Mouse (Mus musculus): ENCODE measurements around the gene Ppp1r18. TPM values are rescaled to one million over a fixed set of nuclear protein-coding genes. Genes with fewer than 3 reads are reported as not detected.

Gene Ppp1r18
- polyA plus RNA-seq, 1 experiment from 2014 or later = 21.3 TPM

DNA sequence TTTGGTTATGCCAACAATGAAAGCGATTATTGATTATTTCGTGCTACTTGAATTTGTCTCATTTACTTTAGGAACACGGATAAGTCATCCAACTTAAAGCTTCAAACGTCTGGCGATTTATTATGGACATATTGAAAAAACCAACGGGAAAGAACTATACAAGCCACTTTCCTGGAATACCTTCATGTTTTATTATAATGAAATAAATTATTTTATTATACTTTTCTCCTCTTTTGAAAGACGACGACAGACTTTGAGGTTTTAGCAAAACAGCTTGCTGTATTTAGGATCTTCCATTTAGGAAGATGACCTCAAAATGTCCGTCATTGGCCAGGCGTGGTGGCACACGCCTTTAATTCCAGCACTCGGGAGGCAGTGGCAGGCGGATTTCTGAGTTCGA lies 24.8 kb upstream of the Ppp1r18 start:
- H3K9me3 ChIP-seq (replicated peaks; ENCODE audit: control insufficient read depth, low read length) = no peaks in the 10 kb centered on the region
- peak overlapping the region; percentile 65 for H3K4me3 ChIP-seq (ENCODE audit: low read depth, low read length)
- WGBS (ENCODE audit: insufficient replicate concordance) = 47% methylated on average over 14 of the region's 14 CpGs
- peak overlapping the region; percentile 65; the same call in 1 of the 2 replicates for H3K9ac ChIP-seq (ENCODE audit: low read depth, low read length)
- ATAC-seq (replicated peaks; ENCODE audit: insufficient number of reproducible peaks, low FRiP score, low TSS enrichment) = no peak
- peak overlapping the region; percentile 81 for H3K4me2 ChIP-seq
- H3K27ac ChIP-seq (ENCODE audit: low read depth, low read length) = peak overlapping the region; percentile 51
- no peaks in the 10 kb centered on the region for H3K27me3 ChIP-seq (ENCODE audit: control insufficient read depth, insufficient read depth, low read length)
- H3K4me1 ChIP-seq (ENCODE audit: control insufficient read depth, insufficient read depth, low read length) = peaks cover 14% of the 10 kb centered on the region
- peaks cover 16% of the 10 kb centered on the region for H3K36me3 ChIP-seq (ENCODE audit: control insufficient read depth, insufficient read depth, low read length)

DNA sequence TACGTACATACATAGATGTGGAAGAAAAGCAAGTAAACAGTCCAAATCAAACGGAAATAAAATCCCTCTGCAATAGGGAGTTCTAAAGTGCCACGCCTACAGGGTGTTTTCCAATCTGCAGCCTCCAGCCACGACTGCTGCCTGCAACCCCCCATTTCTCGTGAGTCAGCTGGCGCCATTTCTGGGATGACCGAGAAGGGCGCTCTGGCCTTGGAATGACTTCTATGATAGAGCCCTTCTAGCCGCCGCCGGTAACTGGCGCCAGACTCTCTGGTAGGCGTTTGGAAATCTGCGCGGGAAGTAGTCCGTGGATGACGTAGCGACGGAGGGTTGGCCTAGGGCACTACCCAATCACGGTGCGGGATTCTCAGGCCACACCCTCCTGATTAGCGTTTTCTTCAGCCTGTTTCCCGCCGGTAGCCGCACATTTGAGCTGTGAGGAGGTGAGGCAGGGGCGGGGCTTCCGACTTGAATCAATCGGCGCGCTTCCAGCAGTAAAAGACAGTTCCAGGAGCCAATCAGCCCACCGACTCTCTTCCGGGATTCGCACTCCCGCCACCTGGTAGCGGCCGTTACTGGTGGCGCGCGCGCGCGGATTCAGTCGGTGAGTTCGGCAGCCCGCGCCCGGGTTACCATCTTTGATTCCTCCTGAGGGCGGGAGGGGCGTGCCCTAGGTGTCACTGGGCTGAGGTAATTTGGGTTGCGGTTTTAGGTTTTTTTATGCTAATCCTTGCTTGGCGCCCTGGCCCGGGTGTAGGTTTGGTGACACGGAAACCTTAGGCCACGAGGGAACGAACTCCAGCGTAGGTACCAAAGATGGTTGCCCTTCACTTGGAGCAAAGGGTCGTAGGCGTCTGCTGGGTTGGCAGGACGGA lies 24.1 kb upstream of the Ppp1r18 start, which contains the start of gene Mdc1:
Gene Mdc1 (plus strand): TSS at position 440 of the 875 bp plus-strand sequence.
- H3K36me3 ChIP-seq (ENCODE audit: control insufficient read depth, insufficient read depth, low read length) = peaks cover 11% of the 10 kb centered on the region
- H3K27me3 ChIP-seq (ENCODE audit: control insufficient read depth, insufficient read depth, low read length) = no peaks in the 10 kb centered on the region
- peak within 1 kb of the TSS; percentile 65 for H3K4me3 ChIP-seq (ENCODE audit: low read depth, low read length)
- peaks cover 8% of the 10 kb centered on the region; the same call in 1 of the 2 replicates for H3K4me1 ChIP-seq (ENCODE audit: control insufficient read depth, insufficient read depth, low read length)
- WGBS (ENCODE audit: insufficient replicate concordance) = under 1% methylated on average over 59 of the region's 59 CpGs
- H3K9ac ChIP-seq (ENCODE audit: low read depth, low read length) = peak within 1 kb of the TSS; percentile 80
- ATAC-seq (replicated peaks; ENCODE audit: insufficient number of reproducible peaks, low FRiP score, low TSS enrichment) = peak; percentile 90
- H3K4me2 ChIP-seq = peak within 1 kb of the TSS; percentile 81
- H3K9me3 ChIP-seq (replicated peaks; ENCODE audit: control insufficient read depth, low read length) = no peaks in the 10 kb centered on the region
- H3K27ac ChIP-seq (ENCODE audit: low read depth, low read length) = peak within 1 kb of the TSS; percentile 76

DNA sequence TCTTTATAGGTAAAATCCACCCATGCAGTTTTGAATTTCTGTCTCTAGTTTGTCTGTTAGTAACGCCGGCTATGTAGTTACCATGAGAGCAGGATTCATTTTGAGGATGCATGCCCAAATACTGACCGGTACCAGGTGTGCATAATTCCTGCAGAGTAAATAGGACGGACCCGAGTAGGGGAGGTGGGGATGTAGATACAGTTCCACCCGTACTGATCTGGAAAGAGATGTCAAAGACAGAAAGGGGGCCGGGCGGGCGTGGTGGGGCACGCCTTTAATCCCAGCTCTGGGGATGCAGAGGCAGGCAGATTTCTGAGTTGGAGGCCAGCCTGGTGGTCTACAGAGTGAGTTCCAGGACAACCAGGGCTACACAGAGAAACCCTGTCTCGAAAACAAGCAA lies 23.4 kb upstream of the Ppp1r18 start:
- Histone ChIP-seq H3K27me3 (ENCODE audit: control insufficient read depth, insufficient read depth, low read length) (no peaks in the 10 kb centered on the region), H3K4me2 (peak overlapping the region; percentile 81), H3K27ac (ENCODE audit: low read depth, low read length) (peak overlapping the region; percentile 76), H3K4me3 (ENCODE audit: low read depth, low read length) (peak overlapping the region; percentile 65), H3K9me3 (replicated peaks; ENCODE audit: control insufficient read depth, low read length) (no peaks in the 10 kb centered on the region), H3K9ac (ENCODE audit: low read depth, low read length) (peak overlapping the region; percentile 80), H3K36me3 (ENCODE audit: control insufficient read depth, insufficient read depth, low read length) (peaks cover 10% of the 10 kb centered on the region), H3K4me1 (ENCODE audit: control insufficient read depth, insufficient read depth, low read length) (peaks cover 8% of the 10 kb centered on the region; the same call in 1 of the 2 replicates)
- 19% methylated on average over 11 of the region's 11 CpGs for WGBS (ENCODE audit: insufficient replicate concordance)
- no peak for ATAC-seq (replicated peaks; ENCODE audit: insufficient number of reproducible peaks, low FRiP score, low TSS enrichment)

DNA sequence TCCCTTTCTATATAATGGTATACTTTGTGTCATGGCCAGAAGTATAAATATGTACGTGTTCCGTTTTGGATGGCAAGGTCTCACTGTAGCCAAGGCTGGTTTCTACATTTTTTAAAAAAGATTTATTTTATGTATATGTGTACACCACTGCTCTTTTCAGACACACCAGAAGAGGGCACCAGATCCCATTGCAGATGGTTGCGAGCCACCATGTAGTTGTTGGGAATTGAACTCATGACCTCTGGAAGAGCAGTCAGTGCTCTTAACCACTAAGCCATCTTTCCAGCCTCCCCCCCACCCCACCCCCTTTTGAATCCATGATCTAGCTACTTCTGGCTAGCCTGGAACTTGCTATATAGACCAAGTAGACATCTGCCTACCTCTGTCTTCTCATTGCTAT lies 21.9 kb upstream of the Ppp1r18 start:
- H3K36me3 ChIP-seq (ENCODE audit: control insufficient read depth, insufficient read depth, low read length) = peaks cover 24% of the 10 kb centered on the region
- no peaks in the 10 kb centered on the region for H3K9me3 ChIP-seq (replicated peaks; ENCODE audit: control insufficient read depth, low read length)
- H3K9ac ChIP-seq (ENCODE audit: low read depth, low read length) = no peak overlapping the region
- H3K4me3 ChIP-seq (ENCODE audit: low read depth, low read length) = no peak overlapping the region
- 92% methylated on average over 3 of the region's 3 CpGs for WGBS (ENCODE audit: insufficient replicate concordance)
- no peaks in the 10 kb centered on the region for H3K27me3 ChIP-seq (ENCODE audit: control insufficient read depth, insufficient read depth, low read length)
- no peak for ATAC-seq (replicated peaks; ENCODE audit: insufficient number of reproducible peaks, low FRiP score, low TSS enrichment)
- peaks cover 8% of the 10 kb centered on the region; the same call in 1 of the 2 replicates for H3K4me1 ChIP-seq (ENCODE audit: control insufficient read depth, insufficient read depth, low read length)
- H3K4me2 ChIP-seq = no peak overlapping the region
- H3K27ac ChIP-seq (ENCODE audit: low read depth, low read length) = no peak overlapping the region

DNA sequence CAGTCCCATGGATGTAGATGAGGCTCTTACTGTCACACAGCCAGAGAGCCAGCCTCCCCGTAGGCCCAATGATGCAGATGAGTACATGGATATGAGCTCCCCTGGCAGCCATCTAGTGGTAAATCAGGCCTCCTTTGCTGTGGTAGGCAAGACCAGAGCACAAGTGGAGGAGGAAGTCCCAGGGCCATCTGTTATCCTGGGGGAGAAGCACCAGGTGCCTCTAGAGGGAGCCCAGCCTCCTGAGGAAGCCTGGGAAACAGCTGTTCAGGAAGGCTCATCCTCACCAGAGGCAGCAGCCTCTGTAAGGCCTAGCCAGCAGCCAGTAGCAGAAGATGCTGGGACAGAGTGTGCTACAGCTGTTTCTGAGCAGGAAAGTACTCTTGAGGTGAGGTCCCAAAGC lies 17.3 kb upstream of the Ppp1r18 start:
- 68% methylated on average over 1 of the region's 1 CpGs for WGBS (ENCODE audit: insufficient replicate concordance)

DNA sequence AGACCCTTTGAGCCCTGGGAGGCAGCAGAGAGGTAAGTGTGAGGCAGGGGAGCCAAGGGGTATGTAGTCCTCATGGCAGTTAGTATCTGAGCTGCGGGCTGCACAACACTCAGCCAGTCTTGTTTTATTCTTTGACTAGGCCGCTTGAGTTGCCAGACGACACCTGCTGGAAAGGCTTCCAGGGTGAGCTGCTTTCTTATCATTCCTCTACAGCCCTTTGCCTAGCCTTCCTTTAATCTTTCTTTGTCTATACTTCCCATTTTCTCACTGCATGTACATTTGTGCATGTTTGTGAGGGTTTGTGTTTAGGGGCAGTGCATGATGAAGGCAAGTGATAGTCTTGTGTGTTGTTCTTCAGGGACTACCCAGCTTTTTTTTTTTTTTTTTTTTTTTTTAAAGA lies 14.4 kb upstream of the Ppp1r18 start:
- no peaks in the 10 kb centered on the region for H3K9me3 ChIP-seq (replicated peaks; ENCODE audit: control insufficient read depth, low read length)
- H3K9ac ChIP-seq (ENCODE audit: low read depth, low read length) = no peak overlapping the region
- H3K27ac ChIP-seq (ENCODE audit: low read depth, low read length) = no peak overlapping the region
- no peak for ATAC-seq (replicated peaks; ENCODE audit: insufficient number of reproducible peaks, low FRiP score, low TSS enrichment)
- H3K4me1 ChIP-seq (ENCODE audit: control insufficient read depth, insufficient read depth, low read length) = no peaks in the 10 kb centered on the region
- H3K4me3 ChIP-seq (ENCODE audit: low read depth, low read length) = no peak overlapping the region
- WGBS (ENCODE audit: insufficient replicate concordance) = 74% methylated on average over 3 of the region's 3 CpGs
- no peaks in the 10 kb centered on the region for H3K27me3 ChIP-seq (ENCODE audit: control insufficient read depth, insufficient read depth, low read length)
- H3K36me3 ChIP-seq (ENCODE audit: control insufficient read depth, insufficient read depth, low read length) = peaks cover 54% of the 10 kb centered on the region
- H3K4me2 ChIP-seq = no peak overlapping the region; the same call in 1 of the 2 replicates

More for the DNA sequence above, 17.3 kb upstream of the Ppp1r18 start:
- H3K4me3 ChIP-seq (ENCODE audit: low read depth, low read length) = no peak overlapping the region
- H3K9me3 ChIP-seq (replicated peaks; ENCODE audit: control insufficient read depth, low read length) = no peaks in the 10 kb centered on the region
- 0 out of 2 replicates have a peak overlapping the region, but pooled peaks have one; percentile 22 for H3K9ac ChIP-seq (ENCODE audit: low read depth, low read length)
- H3K4me2 ChIP-seq = no peak overlapping the region
- H3K27ac ChIP-seq (ENCODE audit: low read depth, low read length) = no peak overlapping the region
- ATAC-seq (replicated peaks; ENCODE audit: insufficient number of reproducible peaks, low FRiP score, low TSS enrichment) = no peak
- H3K4me1 ChIP-seq (ENCODE audit: control insufficient read depth, insufficient read depth, low read length) = no peaks in the 10 kb centered on the region
- peaks cover 55% of the 10 kb centered on the region for H3K36me3 ChIP-seq (ENCODE audit: control insufficient read depth, insufficient read depth, low read length)
- no peaks in the 10 kb centered on the region for H3K27me3 ChIP-seq (ENCODE audit: control insufficient read depth, insufficient read depth, low read length)

DNA sequence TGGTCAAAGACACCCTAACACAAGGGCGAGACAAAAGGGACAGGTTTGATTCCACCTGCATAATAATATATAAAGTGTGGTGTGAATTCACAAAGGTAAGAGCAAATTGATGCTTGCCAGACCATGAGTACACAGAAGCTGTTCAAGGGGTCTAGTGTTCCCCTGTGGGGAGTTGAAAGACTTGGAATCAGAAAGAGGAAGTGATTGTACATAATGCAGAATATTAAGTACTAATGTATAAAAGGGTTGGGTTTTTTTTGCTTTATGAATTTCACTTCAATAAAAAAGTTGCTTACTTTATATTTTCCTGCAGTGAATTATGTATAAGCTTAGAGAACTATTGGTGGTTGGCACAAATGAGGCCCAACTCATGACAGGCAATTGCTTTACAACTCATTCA lies 6.0 kb upstream of the Ppp1r18 start:
- H3K27me3 ChIP-seq (ENCODE audit: control insufficient read depth, insufficient read depth, low read length) = no peaks in the 10 kb centered on the region
- H3K4me3 ChIP-seq (ENCODE audit: low read depth, low read length) = no peak overlapping the region
- no peak overlapping the region for H3K9ac ChIP-seq (ENCODE audit: low read depth, low read length)
- H3K36me3 ChIP-seq (ENCODE audit: control insufficient read depth, insufficient read depth, low read length) = peaks cover 16% of the 10 kb centered on the region
- no peak overlapping the region for H3K4me2 ChIP-seq
- peaks cover 7% of the 10 kb centered on the region for H3K4me1 ChIP-seq (ENCODE audit: control insufficient read depth, insufficient read depth, low read length)
- H3K27ac ChIP-seq (ENCODE audit: low read depth, low read length) = no peak overlapping the region
- H3K9me3 ChIP-seq (replicated peaks; ENCODE audit: control insufficient read depth, low read length) = no peaks in the 10 kb centered on the region
- 83% methylated on average over 1 of the region's 1 CpGs for WGBS (ENCODE audit: insufficient replicate concordance)
- no peak for ATAC-seq (replicated peaks; ENCODE audit: insufficient number of reproducible peaks, low FRiP score, low TSS enrichment)

DNA sequence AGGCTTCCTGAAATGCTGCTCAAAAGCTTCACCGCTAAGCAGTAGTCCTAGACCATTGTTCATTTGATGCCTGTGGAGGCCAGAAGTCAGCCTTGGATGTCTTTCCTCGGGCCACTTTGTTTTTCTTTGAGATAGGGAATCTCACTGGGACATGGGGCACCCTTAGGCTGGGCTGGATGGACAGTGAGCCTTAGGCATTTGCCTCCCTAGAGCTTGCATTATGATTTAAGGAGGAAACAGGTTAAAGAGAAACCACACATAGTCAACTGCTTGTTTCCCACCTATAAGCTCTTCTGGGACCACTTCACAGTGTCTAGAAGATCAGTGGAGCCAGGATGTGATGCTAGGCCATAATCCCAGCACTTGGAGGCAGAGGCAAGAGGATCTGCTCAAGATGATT lies 5.6 kb upstream of the Ppp1r18 start:
- Histone ChIP-seq H3K27ac (ENCODE audit: low read depth, low read length) (no peak overlapping the region), H3K4me2 (no peak overlapping the region), H3K9me3 (replicated peaks; ENCODE audit: control insufficient read depth, low read length) (no peaks in the 10 kb centered on the region), H3K9ac (ENCODE audit: low read depth, low read length) (no peak overlapping the region), H3K4me3 (ENCODE audit: low read depth, low read length) (no peak overlapping the region), H3K36me3 (ENCODE audit: control insufficient read depth, insufficient read depth, low read length) (peaks cover 12% of the 10 kb centered on the region), H3K4me1 (ENCODE audit: control insufficient read depth, insufficient read depth, low read length) (peaks cover 12% of the 10 kb centered on the region), H3K27me3 (ENCODE audit: control insufficient read depth, insufficient read depth, low read length) (no peaks in the 10 kb centered on the region)
- no peak for ATAC-seq (replicated peaks; ENCODE audit: insufficient number of reproducible peaks, low FRiP score, low TSS enrichment)
- WGBS (ENCODE audit: insufficient replicate concordance) = 38% methylated on average over 2 of the region's 2 CpGs

All from heart, embryonic 11.5 days (tissue).